Comparison of ENCODE assay signal across 8 mouse cellular contexts in the genomic region with DNA sequence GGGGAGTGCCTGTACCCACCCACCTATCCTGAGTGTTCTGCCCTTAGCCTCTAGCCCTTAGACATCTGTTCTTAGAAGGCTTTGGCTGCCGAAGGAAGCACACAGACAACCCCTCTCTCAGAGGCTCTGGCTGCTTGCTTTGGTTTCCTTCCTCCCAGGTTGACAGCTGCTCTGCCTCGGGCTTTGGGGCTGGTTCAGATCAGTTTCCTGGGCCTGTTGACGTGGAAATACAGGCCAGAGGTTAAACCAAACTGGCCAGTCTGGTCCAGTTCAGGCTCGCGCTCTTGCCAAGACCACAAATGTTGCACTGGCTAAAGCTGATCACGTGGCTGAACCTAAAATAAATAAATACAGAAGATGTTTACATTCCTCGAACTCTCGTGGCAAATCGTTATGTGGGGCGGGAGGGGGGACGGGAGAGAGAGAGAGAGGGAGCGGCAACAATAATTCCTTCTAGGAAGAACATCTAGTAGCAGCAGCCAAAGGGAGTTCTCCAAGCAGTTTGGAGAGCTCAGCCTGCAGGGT. TPM values are rescaled to one million over a fixed set of nuclear protein-coding genes. Genes with fewer than 3 reads are reported as not detected.
DNase-seq lines count a peak whose midpoint lies in the region; ATAC-seq lines count a peak whose summit lies in the region.

No protein-coding gene starts in this region.

- H3K4me2 ChIP-seq in hindbrain, embryonic 11.5 days (replicated peaks; ENCODE audit: low read depth, low read length) = no peak overlapping the region
- H3K4me2 ChIP-seq in hindbrain, embryonic 12.5 days (replicated peaks) = no peak overlapping the region
- H3K4me2 ChIP-seq in heart, embryonic 13.5 days = peak overlapping the region; percentile 20; the same call in 1 of the 2 replicates
- H3K4me2 ChIP-seq in stomach, embryonic 15.5 days = peak overlapping the region; percentile 32

- no peaks in the 10 kb centered on the region for H3K36me3 ChIP-seq in hindbrain, embryonic 11.5 days (ENCODE audit: control insufficient read depth, insufficient read depth, low read length)
- H3K36me3 ChIP-seq in hindbrain, embryonic 12.5 days = no peaks in the 10 kb centered on the region
- H3K36me3 ChIP-seq in heart, embryonic 13.5 days = no peaks in the 10 kb centered on the region
- H3K36me3 ChIP-seq in stomach, embryonic 15.5 days = no peaks in the 10 kb centered on the region
- H3K36me3 ChIP-seq in forebrain, embryonic 10.5 days (replicated peaks) = no peaks in the 10 kb centered on the region

- no peak overlapping the region for H3K27ac ChIP-seq in hindbrain, embryonic 11.5 days (ENCODE audit: low read depth, low read length)
- H3K27ac ChIP-seq in hindbrain, embryonic 12.5 days = no peak overlapping the region
- no peak overlapping the region for H3K27ac ChIP-seq in heart, embryonic 13.5 days (replicated peaks)
- peak overlapping the region; percentile 81 for H3K27ac ChIP-seq in stomach, embryonic 15.5 days
- no peak overlapping the region; the same call in 1 of the 2 replicates for H3K27ac ChIP-seq in forebrain, embryonic 10.5 days

- 62% methylated on average over 12 of the region's 12 CpGs for WGBS in hindbrain, embryonic 11.5 days
- WGBS in hindbrain, embryonic 12.5 days = 54% methylated on average over 12 of the region's 12 CpGs
- 40% methylated on average over 12 of the region's 12 CpGs for WGBS in heart, embryonic 13.5 days
- WGBS in stomach, embryonic 15.5 days = 9% methylated on average over 12 of the region's 12 CpGs
- 68% methylated on average over 12 of the region's 12 CpGs for WGBS in forebrain, embryonic 10.5 days

- H3K4me1 ChIP-seq in hindbrain, embryonic 11.5 days (replicated peaks; ENCODE audit: control insufficient read depth, insufficient read depth, low read length) = no peaks in the 10 kb centered on the region
- no peaks in the 10 kb centered on the region for H3K4me1 ChIP-seq in hindbrain, embryonic 12.5 days
- peaks cover 8% of the 10 kb centered on the region for H3K4me1 ChIP-seq in heart, embryonic 13.5 days
- H3K4me1 ChIP-seq in stomach, embryonic 15.5 days = peaks cover 3% of the 10 kb centered on the region; the same call in 1 of the 2 replicates
- H3K4me1 ChIP-seq in forebrain, embryonic 10.5 days = 0 out of 2 replicates have a peak, but pooled peaks cover 3% of the 10 kb centered on the region

- no peak overlapping the region for H3K4me3 ChIP-seq in hindbrain, embryonic 11.5 days (ENCODE audit: low read depth, low read length)
- H3K4me3 ChIP-seq in hindbrain, embryonic 12.5 days = no peak overlapping the region
- H3K4me3 ChIP-seq in heart, embryonic 13.5 days = no peak overlapping the region
- peak overlapping the region; percentile 11; the same call in 1 of the 2 replicates for H3K4me3 ChIP-seq in stomach, embryonic 15.5 days (replicated peaks)
- H3K4me3 ChIP-seq in forebrain, embryonic 10.5 days = no peak overlapping the region

- no peaks in the 10 kb centered on the region for H3K27me3 ChIP-seq in hindbrain, embryonic 11.5 days (ENCODE audit: control insufficient read depth, insufficient read depth, low read length)
- no peaks in the 10 kb centered on the region for H3K27me3 ChIP-seq in hindbrain, embryonic 12.5 days
- H3K27me3 ChIP-seq in heart, embryonic 13.5 days (replicated peaks) = no peaks in the 10 kb centered on the region
- no peaks in the 10 kb centered on the region for H3K27me3 ChIP-seq in stomach, embryonic 15.5 days (replicated peaks)
- no peaks in the 10 kb centered on the region for H3K27me3 ChIP-seq in forebrain, embryonic 10.5 days (ENCODE audit: poor library complexity, severe bottlenecking)

- peak; percentile 10 for DNase-seq in hindbrain, embryonic 11.5 days (ENCODE audit: low spot score)
- DNase-seq in liver = peak; percentile 49
- DNase-seq in forebrain, embryonic 10.5 days (ENCODE audit: extremely low spot score, low spot score) = no peak

- no peak for ATAC-seq in hindbrain, embryonic 11.5 days (ENCODE audit: low FRiP score)
- no peak for ATAC-seq in hindbrain, embryonic 12.5 days (ENCODE audit: low FRiP score)
- ATAC-seq in heart, embryonic 13.5 days (ENCODE audit: extremely low read depth, insufficient number of reproducible peaks, low FRiP score, low TSS enrichment) = no peak
- peak; percentile 86 for ATAC-seq in stomach, embryonic 15.5 days (ENCODE audit: insufficient read depth, low FRiP score, low read depth)
- no peak for ATAC-seq in monocyte, adult 5-6 weeks (replicated peaks; ENCODE audit: insufficient number of reproducible peaks, low FRiP score, low TSS enrichment, poor library complexity, severe bottlenecking)
- ATAC-seq in erythroblast, adult 5-6 weeks (replicated peaks; ENCODE audit: low FRiP score, poor library complexity, severe bottlenecking) = no peak

- no peak overlapping the region for H3K9ac ChIP-seq in hindbrain, embryonic 11.5 days (ENCODE audit: low read depth, low read length)
- H3K9ac ChIP-seq in hindbrain, embryonic 12.5 days = no peak overlapping the region
- H3K9ac ChIP-seq in heart, embryonic 13.5 days = no peak overlapping the region
- no peak overlapping the region for H3K9ac ChIP-seq in stomach, embryonic 15.5 days

- no peaks in the 10 kb centered on the region for H3K9me3 ChIP-seq in hindbrain, embryonic 11.5 days (ENCODE audit: control insufficient read depth, low read length)
- peaks cover 6% of the 10 kb centered on the region; the same call in 1 of the 2 replicates for H3K9me3 ChIP-seq in hindbrain, embryonic 12.5 days (replicated peaks)
- 0 out of 2 replicates have a peak, but pooled peaks cover 5% of the 10 kb centered on the region for H3K9me3 ChIP-seq in heart, embryonic 13.5 days
- H3K9me3 ChIP-seq in stomach, embryonic 15.5 days = no peaks in the 10 kb centered on the region
- H3K9me3 ChIP-seq in forebrain, embryonic 10.5 days = peaks cover 6% of the 10 kb centered on the region

RNA-seq across cellular contexts. Expression of a gene that starts 49.5 kb away (rescaled TPM):
- polyA plus RNA-seq in hindbrain, embryonic 11.5 days (2014; fragmentation: Nextera tagmentation; extraction: Ambion mirVana) = 17.7 and 23.8 TPM in 2 replicates
- polyA plus RNA-seq in hindbrain, embryonic 12.5 days (2016; fragmentation: Nextera tagmentation; extraction: Ambion mirVana) = 23.5 and 23.7 TPM in 2 replicates
- polyA plus RNA-seq in heart, embryonic 13.5 days (2015; fragmentation: Nextera tagmentation; extraction: Ambion mirVana) = 12.2 and 13.9 TPM in 2 replicates
- 15.8 and 17.7 TPM in 2 replicates for polyA plus RNA-seq in stomach, embryonic 15.5 days (2015; fragmentation: Nextera tagmentation; extraction: Ambion mirVana)
- 13.3 and 15.7 TPM in 2 replicates for polyA plus RNA-seq in forebrain, embryonic 10.5 days (2016; fragmentation: Nextera tagmentation; extraction: Ambion mirVana)
- total RNA-seq in monocyte, adult 5-6 weeks (2017) = 45.5 to 87.7 TPM (median 46.5 TPM) in 3 replicates
- 51.5 and 58.7 TPM in 2 replicates for total RNA-seq in erythroblast, adult 5-6 weeks (2015; ENCODE audit: low replicate concordance)
- 91.1 and 95.8 TPM in 2 replicates for total RNA-seq in erythroblast, adult 5-6 weeks (2017; ENCODE audit: low replicate concordance)

Comparison
In these comparisons a context has a peak if more than half of its experiments do, and no peak if none do; other contexts are left out.
1. H3K4me2 ChIP-seq: peak in heart, embryonic 13.5 days (single experiment) and stomach, embryonic 15.5 days (single experiment); none in hindbrain, embryonic 11.5 days (single experiment) and hindbrain, embryonic 12.5 days (single experiment).